Mouse (Mus musculus) T-helper 1 cell (primary cell): Measurements from ENCODE around the gene Snx12.
"Not testable (repeated sequence)": the region's sequence is repeated elsewhere in the genome, so short reads cannot be mapped to it uniquely, and the experiment has no call there.

Source experiments
- in situ Hi-C: fragments of 300-600 bp; cut with MboI, MseI; formaldehyde crosslinking; loops from one replicate; pipeline ENCODE4 v1.15.1; 2025; ENCODE audit warnings: high pct_unique_total_duplicates

Gene Snx12

GRCm38 (mm10) chrX:101147506-101147905 lies 74.9 kb downstream of the Snx12 start:
- in situ Hi-C loops = no loop called here

DNA sequence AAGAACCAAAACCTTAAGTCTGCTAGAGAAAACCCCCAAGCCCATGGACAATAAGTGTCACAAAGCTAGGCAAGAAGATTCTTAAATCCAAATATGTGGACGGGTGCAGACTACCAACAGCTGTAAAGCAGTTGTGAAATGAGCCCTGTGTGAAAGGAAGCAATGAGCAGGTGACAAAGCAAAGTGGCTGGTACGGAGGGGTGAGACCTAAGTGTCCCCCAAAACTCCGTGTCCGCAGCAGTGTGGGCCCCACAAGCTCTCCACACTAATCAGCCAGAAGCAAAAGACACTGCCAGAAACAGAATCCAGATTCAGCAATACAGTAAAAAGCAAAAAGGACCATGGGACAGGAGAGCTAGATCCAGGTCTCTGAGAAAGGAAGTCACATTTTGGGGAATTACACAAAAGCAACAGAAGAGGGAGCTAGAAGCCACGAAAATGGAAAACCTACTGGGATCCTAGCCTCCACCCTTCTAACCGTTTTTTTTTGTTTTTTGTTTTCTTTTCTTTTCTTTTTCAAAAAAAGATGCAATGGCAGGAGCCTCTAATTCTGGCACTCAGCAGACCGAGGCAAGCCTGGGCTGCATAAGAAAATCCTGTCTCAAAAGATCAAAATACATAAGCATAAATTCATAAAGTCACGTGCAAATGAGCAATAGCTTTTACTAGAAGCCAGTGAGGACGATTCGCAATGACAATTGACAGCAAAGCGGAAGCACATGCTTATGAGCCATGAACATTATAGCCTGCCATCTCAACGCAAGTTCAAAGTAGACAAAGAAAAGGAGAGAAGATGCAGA lies 90.2 kb downstream of the Snx12 start:
- in situ Hi-C loops = loop anchor here (5.0 kb wide), 1 partner anchor 200 kb away; no protein-coding TSS in a partner anchor

- in situ Hi-C loops = loop anchor here (5.0 kb wide), 1 partner anchor 201 kb away; no protein-coding TSS in a partner anchor
These were observed 91.4 kb downstream of the Snx12 start for GRCm38 (mm10) chrX:101131001-101131400.

DNA sequence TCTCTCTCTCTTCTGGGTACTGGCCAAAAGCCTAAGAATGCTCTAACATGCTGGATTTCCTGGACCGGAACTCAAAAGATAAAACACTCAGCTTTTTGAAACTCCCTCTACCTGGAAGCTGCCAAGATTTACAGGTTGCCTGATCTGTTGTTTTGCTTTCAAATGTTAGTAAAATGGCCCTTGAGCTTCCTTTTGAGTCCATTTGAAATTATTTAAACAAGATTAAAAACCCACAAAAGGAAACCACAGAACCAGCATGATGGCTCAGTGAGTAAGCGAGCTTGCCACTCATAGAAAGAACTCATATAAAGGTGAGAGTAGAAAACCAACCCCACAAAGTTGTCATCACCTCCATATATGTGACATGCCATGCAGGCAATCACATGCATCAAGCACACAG lies 93.8 kb downstream of the Snx12 start:
- in situ Hi-C loops = no loop called here

DNA sequence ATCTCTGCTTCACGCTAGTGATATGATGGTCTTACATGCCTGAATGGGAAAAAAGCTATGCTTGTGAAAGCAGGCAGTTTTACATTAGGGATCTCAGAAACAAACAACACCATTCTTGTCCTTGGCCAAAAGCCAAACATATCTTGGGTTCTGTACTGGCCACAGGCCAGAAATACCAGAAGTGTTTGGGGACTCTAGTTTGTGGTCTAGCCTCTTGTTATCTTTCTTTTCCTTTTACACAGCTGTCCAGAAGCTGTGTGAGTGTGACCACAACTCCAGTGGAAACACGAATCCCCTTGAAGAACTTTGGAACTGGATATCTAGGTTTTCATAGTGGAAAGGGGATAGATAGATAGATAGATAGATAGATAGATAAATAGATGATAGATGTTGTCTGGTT lies 95.4 kb downstream of the Snx12 start:
- in situ Hi-C loops = no loop called here

- in situ Hi-C loops = no loop called here
These were observed 95.8 kb downstream of the Snx12 start for GRCm38 (mm10) chrX:101126474-101126955.

- in situ Hi-C loops = no loop called here
These were observed 101.8 kb downstream of the Snx12 start for GRCm38 (mm10) chrX:101120546-101120945.

DNA sequence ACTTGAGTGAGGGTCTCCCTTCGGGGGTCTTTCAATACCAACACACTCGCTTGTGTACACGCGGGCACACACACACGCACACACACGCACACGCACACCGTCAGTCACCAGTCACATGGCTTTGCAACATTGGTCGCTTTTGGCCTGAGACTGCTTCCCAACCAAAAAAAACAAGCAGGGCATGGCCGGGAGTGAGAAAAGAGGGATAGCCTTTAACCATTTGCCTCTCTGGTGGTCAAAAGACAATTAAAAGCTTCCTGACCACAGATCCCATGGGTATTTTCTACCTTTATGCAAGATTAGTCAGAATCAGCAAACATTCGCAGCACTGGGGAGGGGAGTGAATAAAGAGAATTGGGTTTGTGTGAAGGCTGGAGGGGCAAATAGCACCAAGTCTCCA lies 136.4 kb downstream of the Snx12 start, which contains the start of gene Slc7a3:
Slc7a3 (minus strand) TSS at position 101 of the 400 bp plus-strand sequence.
- in situ Hi-C loops = no loop called here

- in situ Hi-C loops = not testable (repeated sequence)
These were observed 137.2 kb downstream of the Snx12 start for GRCm38 (mm10) chrX:101085211-101085610.

DNA sequence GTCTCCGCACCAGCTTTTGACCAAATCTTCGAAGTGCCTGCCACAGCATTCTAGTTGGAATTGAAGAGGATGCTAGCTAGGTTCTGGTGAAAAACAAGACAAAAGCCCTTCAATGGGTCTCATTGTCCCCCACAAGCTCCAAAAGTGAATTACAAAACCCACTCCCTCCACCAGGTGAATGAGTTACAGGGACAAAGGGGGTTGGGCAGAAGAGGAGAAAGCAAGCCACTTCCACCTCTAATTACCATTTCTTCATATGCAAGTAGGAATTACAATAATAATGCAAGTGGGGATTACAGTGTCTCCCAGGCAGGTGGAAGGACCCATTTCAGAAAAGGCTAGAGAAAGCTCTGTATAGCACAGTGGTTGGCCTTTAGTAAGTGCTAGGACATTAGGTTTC lies 138.2 kb downstream of the Snx12 start:
- in situ Hi-C loops = no loop called here

DNA sequence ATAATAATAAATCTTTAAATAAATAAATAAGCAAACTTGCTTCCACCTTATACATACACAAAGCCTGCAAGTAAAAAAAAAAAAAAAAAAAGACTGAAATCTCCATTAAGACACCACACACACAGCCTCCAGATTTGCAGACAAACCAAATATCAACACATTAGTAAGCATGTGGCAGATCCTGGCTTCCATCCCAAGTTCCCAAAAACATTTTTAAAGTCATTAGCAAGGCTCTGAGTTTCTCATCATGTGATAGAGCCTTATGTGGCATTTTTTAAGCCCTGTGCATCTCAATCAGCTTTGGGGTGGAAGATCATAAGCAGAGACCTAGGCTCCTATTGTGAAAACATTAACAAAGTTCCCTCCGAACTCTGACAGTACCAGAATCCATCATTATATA lies 157.1 kb downstream of the Snx12 start:
- in situ Hi-C loops = no loop called here

DNA sequence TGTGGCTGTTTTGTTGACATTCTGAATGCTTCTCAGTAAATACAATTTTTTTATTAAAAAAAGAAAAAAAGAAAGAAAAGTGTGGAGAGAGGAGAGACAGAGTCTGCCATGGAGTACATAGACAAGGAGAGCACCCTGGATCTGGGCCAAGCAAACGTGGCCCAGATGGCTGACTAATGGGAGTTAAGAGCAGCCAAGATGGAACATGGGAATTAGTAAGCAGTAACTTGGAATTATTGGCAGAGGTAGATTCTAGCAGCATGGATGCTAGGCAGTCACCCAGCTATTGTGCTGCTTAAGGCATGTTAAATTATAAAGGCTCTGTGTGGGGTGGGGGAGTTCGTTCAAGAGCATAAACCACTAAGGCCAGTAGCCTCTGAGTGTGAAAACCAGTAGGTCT lies 158.9 kb downstream of the Snx12 start:
- in situ Hi-C loops = no loop called here

DNA sequence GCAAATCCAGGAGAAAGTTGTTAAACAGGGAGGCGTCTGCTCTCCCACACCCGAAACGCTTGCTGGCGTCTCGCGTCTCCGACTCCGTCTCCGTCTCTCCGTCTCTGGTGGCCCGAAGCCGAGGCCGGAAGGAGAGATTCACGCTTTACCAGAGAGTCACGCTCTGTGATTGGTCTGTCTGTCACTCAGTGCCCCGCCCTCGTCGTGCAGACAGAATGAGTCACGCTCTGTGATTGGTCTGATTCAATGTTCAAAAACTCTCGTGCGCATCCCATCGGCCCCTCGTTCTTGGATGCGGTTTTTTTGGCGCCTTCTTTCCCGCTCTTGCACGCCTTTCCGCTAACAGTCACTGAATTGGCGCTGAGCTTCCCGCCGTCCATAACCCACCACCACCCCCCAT lies 162.8 kb downstream of the Snx12 start, which contains the start of gene Tex11:
Tex11 (minus strand) TSS at position 127 of the 400 bp plus-strand sequence.
- in situ Hi-C loops = no loop called here
